Mouse (Mus musculus) forebrain, embryonic 12.5 days (tissue): ENCODE measurements around the gene 1700047I17Rik2. TPM values are rescaled to one million over a fixed set of nuclear protein-coding genes. Genes with fewer than 3 reads are reported as not detected.
"Not testable (repeated sequence)": the region's sequence is repeated elsewhere in the genome, so short reads cannot be mapped to it uniquely, and the experiment has no call there.

Experiments
- ATAC-seq: fragments of 200-750 bp; cut with Nextera tagmentation; 2 replicates; pipeline ENCODE4 v1.8.0; 2017; ENCODE audit warnings: moderate TSS enrichment; ENCODE audit not compliant: low FRiP score
- H3K27ac ChIP-seq: fragments of 300-500 bp; sonication (generic); 2 replicates; pipeline ENCODE4 v1.5.1; 2016; ENCODE audit warnings: mild to moderate bottlenecking
- H3K27me3 ChIP-seq: fragments of 300-500 bp; sonication (generic); 2 replicates; pipeline ENCODE4 v1.6.1; 2016; ENCODE audit warnings: mild to moderate bottlenecking
- H3K36me3 ChIP-seq: fragments of 300-500 bp; sonication (generic); replicated peaks from 2 replicates; pipeline ENCODE4 v1.6.1; 2016; ENCODE audit warnings: mild to moderate bottlenecking
- H3K4me1 ChIP-seq: fragments of 300-500 bp; sonication (generic); 2 replicates; pipeline ENCODE4 v1.6.1; 2016
- H3K4me2 ChIP-seq: fragments of 300-500 bp; sonication (generic); 2 replicates; pipeline ENCODE4 v1.6.1; 2016; ENCODE audit warnings: mild to moderate bottlenecking, moderate library complexity
- H3K4me3 ChIP-seq: fragments of 300-500 bp; sonication (generic); replicated peaks from 2 replicates; pipeline ENCODE4 v1.5.1; 2016; ENCODE audit warnings: mild to moderate bottlenecking
- H3K9ac ChIP-seq: fragments of 300-500 bp; sonication (generic); 2 replicates; pipeline ENCODE4 v1.6.1; 2016; ENCODE audit warnings: mild to moderate bottlenecking
- H3K9me3 ChIP-seq: fragments of 300-500 bp; sonication (generic); 2 replicates; pipeline ENCODE4 v1.6.1; 2016
- WGBS: fragments of 180-500 bp; shearing (Covaris S2); methylation state at CpG from one replicate; pipeline ENCODE4 v1.1.7; 2016; 5-methylcytosine and 5-hydroxymethylcytosine counted together
- polyA plus RNA-seq: library from polyadenylated mRNA; unstranded; fragments of >200 nt; fragmentation: Nextera tagmentation; extraction: Ambion mirVana; gene quantifications from 2 replicates; pipeline ENCODE4 v1.2.1, GENCODE M21; 2016

The 1700047I17Rik2 gene
- polyA plus RNA-seq, 1 experiment from 2014 or later, result not detected

GRCm38 (mm10) chr12:55263385-55263784, 64.0 kb downstream of the 1700047I17Rik2 start:
- ATAC-seq, H3K9me3 ChIP-seq, H3K4me1 ChIP-seq, H3K27ac ChIP-seq, H3K27me3 ChIP-seq, H3K4me2 ChIP-seq, H3K36me3 ChIP-seq, H3K4me3 ChIP-seq, H3K9ac ChIP-seq: not testable (repeated sequence)
- WGBS, result no CpG with 5 or more reads among the region's 5 CpGs

Other genes with a start within 250 kb of the 1700047I17Rik2 start
- not detected in 2 replicates for gene Gm20403, start 213.1 kb upstream of the 1700047I17Rik2 start, polyA plus RNA-seq
- gene Baz1a, start 185.2 kb upstream of the 1700047I17Rik2 start, polyA plus RNA-seq, result 40.5 and 42.8 TPM in 2 replicates
- 35.8 and 36.7 TPM in 2 replicates for gene 2700097O09Rik, start 119.5 kb upstream of the 1700047I17Rik2 start, polyA plus RNA-seq
- gene Srp54a, start 119.3 kb upstream of the 1700047I17Rik2 start, polyA plus RNA-seq, result 144 and 166 TPM in 2 replicates
- gene Fam177a, start 75.1 kb upstream of the 1700047I17Rik2 start, polyA plus RNA-seq, result 16.2 and 19.1 TPM in 2 replicates
- gene Srp54b, start 44.5 kb upstream of the 1700047I17Rik2 start, polyA plus RNA-seq, result 60.5 and 62.2 TPM in 2 replicates
- gene Srp54c, start 30.6 kb downstream of the 1700047I17Rik2 start, polyA plus RNA-seq, result 74.9 and 79.2 TPM in 2 replicates
- gene 1110008L16Rik, start 100.0 kb downstream of the 1700047I17Rik2 start, polyA plus RNA-seq, result 13.2 and 14.1 TPM in 2 replicates
- 27.1 and 28.3 TPM in 2 replicates for gene Ppp2r3c, start 103.4 kb downstream of the 1700047I17Rik2 start, polyA plus RNA-seq
- gene Psma6, start 184.6 kb downstream of the 1700047I17Rik2 start, polyA plus RNA-seq, result 425 and 437 TPM in 2 replicates